Mouse (Mus musculus) embryonic stem cell, embryonic (primary cell): ENCODE results near the gene Swap70.

Experiments
- CTCF ChIA-PET, 4 experiments: fragments of 300-600 bp in 2 of 4; fragments of 350-600 bp in 2 of 4; sonication (Branson Sonifier 250); formaldehyde crosslinking; loops; one replicate each; lab custom pipeline; 2022; ENCODE audit warnings: inconsistent platforms in 2 of 4; lab: Charles Lee
- POLR2A ChIA-PET, 4 experiments: fragments of 300-600 bp in 2 of 4; fragments of 350-600 bp in 2 of 4; sonication (Branson Sonifier 250); formaldehyde crosslinking; loops; one replicate each; lab custom pipeline; 2022; ENCODE audit warnings: antibody characterized with exemption in 4 of 4, inconsistent platforms in 1 of 4; lab: Charles Lee

Swap70 gene

DNA sequence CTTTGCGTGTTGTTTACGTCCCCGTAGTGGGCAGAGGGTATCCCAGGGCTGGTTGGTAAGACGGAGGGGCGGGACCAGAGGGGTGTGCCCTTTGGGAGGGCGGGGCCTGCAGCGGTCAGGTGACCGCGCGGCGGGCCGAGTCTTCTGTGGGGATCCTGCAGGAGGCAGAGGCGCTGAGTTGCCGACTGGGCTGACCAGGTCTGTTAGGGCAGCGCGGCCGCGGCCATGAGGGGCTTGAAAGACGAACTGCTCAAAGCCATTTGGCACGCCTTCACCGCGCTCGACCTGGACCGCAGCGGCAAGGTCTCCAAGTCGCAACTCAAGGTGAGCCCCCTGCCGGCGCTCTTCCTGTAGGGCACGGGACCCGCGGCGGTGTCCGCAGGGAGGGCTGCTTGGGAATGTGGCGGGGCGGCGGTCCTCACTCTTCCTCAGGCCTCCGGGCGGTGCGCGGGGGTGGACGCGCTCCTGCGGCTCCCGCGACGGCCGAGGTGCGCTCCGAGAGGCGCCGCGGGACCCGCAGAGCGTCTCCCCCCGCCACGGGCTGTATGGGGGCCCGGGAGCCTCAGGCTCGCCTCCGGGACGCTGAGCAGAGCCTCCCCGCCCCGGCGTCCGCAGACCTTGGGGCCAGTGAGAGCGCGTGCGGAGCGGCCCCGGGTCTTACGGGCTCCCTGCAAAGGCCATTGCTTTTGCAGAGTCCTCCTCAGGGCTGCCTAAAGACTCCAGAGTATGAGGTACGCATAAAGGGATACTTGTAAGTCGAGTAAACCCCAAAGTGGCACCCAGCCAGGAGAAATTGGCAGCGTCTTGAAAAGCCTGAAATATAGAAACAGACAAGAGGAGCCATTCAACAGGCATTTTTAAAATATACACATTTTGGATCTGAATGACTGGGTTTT, at the start of gene Swap70:
TSS of gene Swap70 (plus strand) at position 126 of the 896 bp plus-strand sequence.
- ChIA-PET CTCF (no interaction called here), POLR2A (interaction anchor here in 3 of 4 experiments (0.5 to 2.0 kb wide), 18 partner anchors 9 to 203 kb away, joined by 3 to 9 read pairs (median 4); partner anchors contain the start of genes Ipo7 (in 1 of the 3) and Zfp143 (in 1 of the 3))

DNA sequence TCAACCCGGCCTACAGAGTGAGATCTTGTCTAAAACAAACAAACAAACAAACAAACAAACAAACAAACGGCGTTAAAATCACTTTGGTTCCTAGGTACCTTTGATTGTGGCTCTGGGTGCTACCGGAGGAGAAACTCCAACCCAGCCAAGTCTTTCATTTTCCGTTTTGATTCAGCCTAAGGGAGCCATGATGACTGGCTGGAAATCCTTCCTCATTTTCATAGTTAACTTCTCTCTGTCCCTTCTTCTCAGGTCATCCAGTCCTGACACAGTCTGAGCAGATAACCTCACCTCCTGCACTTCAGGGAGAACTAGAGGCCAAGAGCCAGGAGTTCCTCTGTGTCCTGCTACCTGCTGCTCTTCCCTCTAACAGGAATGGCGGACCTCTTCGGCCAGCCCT, 42.3 kb upstream of the Swap70 start:
- POLR2A ChIA-PET: interaction anchor here in 2 of 4 experiments (0.7 to 1.9 kb wide), 21 partner anchors 8 to 849 kb away, joined by 3 to 10 read pairs (median 4); partner anchors contain the start of genes Ctr9 (in 1 of the 2), Wee1 (in 1 of the 2) and Zfp143 (in 1 of the 2)

DNA sequence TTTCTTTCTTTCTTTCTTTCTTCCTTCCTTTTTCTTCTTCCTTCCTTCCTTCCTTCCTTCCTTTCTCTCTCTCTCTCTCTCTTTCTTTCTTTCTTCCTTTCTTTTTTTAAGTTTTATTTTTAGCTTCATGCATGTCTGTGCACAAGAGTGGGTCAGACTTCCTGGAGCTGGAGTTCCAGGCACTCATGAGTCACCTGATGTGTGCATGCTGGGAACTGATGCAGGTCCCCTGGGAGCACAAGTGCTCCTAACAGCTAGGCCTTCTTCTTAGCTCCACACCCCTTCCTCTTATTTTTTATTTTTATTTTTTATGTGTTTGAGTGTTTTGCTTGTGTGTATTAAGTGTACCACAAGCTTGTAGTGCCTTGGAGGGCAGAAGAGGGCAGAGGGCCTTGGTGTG, 40.9 kb upstream of the Swap70 start:
- ChIA-PET POLR2A (interaction anchor here (0.5 to 2.9 kb wide), 38 partner anchors 9 to 848 kb away, joined by 3 to 24 read pairs (median 4); partner anchors contain the start of genes Zfp143 (in 2 of the 4), Ctr9 (in 1 of the 4), Tmem41b (in 1 of the 4) and Wee1 (in 1 of the 4)), CTCF (interaction anchor here in 3 of 4 experiments (0.6 to 2.2 kb wide), 6 partner anchors 9 to 112 kb away, joined by 3 to 14 read pairs (median 3); no protein-coding TSS in a partner anchor)

More for the DNA sequence above, 42.3 kb upstream of the Swap70 start:
- CTCF ChIA-PET: interaction anchor here in 3 of 4 experiments (0.6 to 1.2 kb wide), 3 partner anchors 10 to 95 kb away, joined by 3 to 7 read pairs (median 4); no protein-coding TSS in a partner anchor

DNA sequence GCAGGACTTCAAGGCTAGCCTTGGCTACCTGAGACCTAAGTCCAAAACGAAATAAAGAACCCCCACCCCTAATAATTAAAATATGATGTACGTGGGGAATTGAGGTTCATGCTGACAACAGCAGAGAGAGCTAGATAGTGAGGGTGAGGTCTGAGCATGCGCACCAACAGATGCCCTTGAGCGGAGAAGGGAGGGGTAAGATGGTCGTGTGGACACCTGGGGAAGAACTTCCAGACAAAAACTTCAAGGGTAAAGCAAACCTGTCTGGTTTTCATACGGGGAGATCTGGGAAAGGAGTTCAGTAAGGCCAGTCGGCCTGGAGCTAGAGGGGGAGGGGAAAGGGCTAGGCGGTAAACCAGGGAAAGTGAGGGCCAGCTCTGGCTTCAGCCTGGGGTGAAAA, 40.1 kb upstream of the Swap70 start:
- ChIA-PET POLR2A (interaction anchor here (0.5 to 2.9 kb wide), 50 partner anchors 8 to 847 kb away, joined by 3 to 24 read pairs (median 4); partner anchors contain the start of genes Zfp143 (in 2 of the 4), Ctr9 (in 1 of the 4), Ipo7 (in 1 of the 4) and Rpl27a (in 1 of the 4)), CTCF (interaction anchor here in 3 of 4 experiments (0.7 to 2.2 kb wide), 10 partner anchors 9 to 1794 kb away, joined by 3 to 14 read pairs (median 3); no protein-coding TSS in a partner anchor)

DNA sequence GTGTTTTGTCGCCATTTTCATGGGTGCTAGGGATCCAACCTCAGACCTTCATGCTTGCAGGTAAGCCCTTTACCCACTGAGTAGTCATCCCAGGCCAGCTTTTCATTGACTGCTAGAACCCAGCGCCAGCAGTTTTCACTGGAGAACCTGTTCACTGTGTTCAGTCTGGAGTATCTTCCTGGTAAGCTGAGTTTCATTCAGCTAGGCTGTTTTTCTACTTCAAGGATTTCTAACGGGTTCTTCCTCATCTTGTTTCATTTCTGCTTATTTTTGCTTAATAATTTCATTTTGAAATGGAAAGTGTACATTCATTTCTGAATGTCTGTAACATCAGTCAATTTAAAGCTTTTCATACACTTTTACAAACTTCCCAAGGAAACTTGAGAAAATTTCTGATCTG, 36.9 kb upstream of the Swap70 start:
- POLR2A ChIA-PET: interaction anchor here in 2 of 4 experiments (1.0 to 1.1 kb wide), 3 partner anchors 18 to 452 kb away, joined by 3 read pairs; partner anchors contain the start of gene Wee1 (in 1 of the 2)
- CTCF ChIA-PET: interaction anchor here in 1 of 4 experiments (1.2 kb wide), 1 partner anchor 20 kb away, joined by 3 read pairs; no protein-coding TSS in a partner anchor

DNA sequence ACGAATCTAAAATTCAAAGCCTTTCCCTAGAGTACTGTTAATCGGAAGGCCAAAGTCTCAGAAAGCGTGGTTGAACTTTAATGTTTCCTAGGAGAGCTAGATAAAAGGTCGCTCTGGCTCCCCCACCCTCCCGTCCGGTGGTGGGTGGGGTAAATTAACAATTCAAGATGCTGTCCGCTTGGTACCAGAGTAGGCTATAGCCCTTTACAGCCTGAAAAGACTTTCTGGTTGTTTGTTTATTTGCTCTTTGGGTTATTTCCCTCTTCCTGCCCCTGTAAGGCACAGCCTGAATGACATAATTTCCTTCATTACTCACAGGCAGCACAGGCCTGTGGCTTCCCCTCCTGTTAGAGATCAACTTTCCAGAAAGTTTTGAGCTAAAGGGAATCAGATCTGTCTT, 31.6 kb upstream of the Swap70 start:
- ChIA-PET POLR2A (interaction anchor here in 3 of 4 experiments (0.5 to 3.5 kb wide), 44 partner anchors 8 to 733 kb away, joined by 3 to 25 read pairs (median 4); partner anchors contain the start of genes Sbf2 (in 2 of the 3), Wee1 (in 2 of the 3), Zfp143 (in 2 of the 3) and Adm (in 1 of the 3)), CTCF (interaction anchor here (0.6 to 1.5 kb wide), 8 partner anchors 8 to 549 kb away, joined by 3 to 8 read pairs (median 4); no protein-coding TSS in a partner anchor)

DNA sequence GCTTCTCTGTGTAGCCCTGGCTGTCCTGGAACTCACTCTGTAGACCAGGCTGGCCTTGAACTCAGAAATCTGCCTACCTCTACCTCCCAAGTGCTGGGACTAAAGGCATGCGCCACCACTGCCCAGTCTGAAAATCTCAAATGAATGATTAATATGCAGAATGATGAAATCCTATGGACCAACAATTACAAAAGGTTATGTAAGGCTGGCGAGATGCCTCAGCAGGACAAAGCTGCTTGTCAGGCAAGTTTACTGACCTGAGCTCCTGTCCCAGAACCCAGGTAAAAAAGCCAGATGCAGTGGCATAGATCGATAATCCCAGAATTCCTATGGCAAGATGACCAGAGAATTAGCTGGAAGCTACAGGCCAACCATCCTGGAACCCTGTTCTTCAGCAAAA, 28.3 kb upstream of the Swap70 start:
- POLR2A ChIA-PET: interaction anchor here in 3 of 4 experiments (0.6 to 3.5 kb wide), 11 partner anchors 9 to 437 kb away, joined by 3 to 25 read pairs (median 5); partner anchors contain the start of gene Zfp143 (in 1 of the 3)

DNA sequence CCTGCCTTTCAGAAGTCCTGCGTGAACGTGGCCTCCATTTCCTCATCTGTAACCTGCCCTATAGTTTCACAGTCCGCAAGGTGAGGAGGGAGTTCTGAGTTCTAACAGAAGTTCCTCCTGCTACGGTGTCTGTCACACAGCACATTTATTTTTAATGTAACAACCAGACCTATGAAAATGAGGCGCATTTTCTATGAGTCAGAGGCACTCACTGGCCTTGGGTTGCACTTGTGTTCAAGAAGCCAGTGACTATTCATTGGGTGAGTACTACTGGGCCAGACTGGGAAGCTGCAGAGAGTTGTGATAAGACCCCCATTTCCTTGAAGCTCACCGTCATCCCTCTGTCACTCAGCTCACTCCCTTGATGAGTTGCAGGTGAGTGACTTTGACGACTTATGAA, 24.3 kb upstream of the Swap70 start:
- ChIA-PET POLR2A (interaction anchor here in 1 of 4 experiments (1.3 kb wide), 1 partner anchor 32 kb away, joined by 3 read pairs; no protein-coding TSS in a partner anchor), CTCF (no interaction called here)

More for the DNA sequence above, 28.3 kb upstream of the Swap70 start:
- CTCF ChIA-PET: no interaction called here

DNA sequence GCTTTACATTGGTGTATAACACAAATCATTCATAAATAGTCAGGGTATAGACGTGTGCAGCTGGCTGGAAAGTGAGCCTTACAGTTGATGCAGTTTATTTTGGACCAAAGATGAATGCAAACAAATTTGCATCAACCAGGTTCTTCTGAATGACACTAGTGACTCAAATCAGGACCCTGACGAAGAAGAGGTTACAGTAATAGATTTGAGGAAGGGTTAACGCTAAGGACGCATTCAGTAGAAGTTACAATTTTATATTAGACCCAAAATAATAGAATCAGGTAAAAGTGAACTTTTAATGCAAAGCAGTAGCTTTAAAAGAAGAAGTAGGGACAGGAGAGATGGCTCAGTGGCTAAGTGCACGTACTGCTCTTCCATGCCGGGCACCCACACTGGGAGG, 19.6 kb upstream of the Swap70 start:
- CTCF ChIA-PET: interaction anchor here in 1 of 4 experiments (1.3 kb wide), 1 partner anchor 37 kb away, joined by 5 read pairs; no protein-coding TSS in a partner anchor

DNA sequence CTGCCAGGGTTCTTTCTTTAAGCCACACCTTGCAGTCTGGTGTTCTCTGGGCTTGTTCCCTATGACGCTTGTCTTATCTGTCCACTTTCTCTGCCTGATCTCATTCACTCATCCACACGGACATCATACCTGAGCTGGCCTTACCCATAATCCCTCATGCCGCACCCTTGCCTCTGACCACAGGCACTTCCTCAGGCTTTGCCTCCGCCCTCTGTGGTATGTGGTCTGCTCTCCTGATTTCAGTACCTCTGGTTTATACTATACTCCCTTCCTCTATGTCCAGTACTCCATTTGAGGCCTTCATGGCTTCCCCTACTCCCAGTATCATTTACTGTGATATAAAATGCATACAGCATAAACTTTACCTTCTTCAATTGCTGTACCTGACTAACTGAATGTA, 17.3 kb upstream of the Swap70 start:
- ChIA-PET CTCF (no interaction called here), POLR2A (interaction anchor here in 1 of 4 experiments (1.1 to 3.8 kb wide), 2 partner anchors 13 to 39 kb away, joined by 3 to 25 read pairs; no protein-coding TSS in a partner anchor)

More for the DNA sequence above, 19.6 kb upstream of the Swap70 start:
- POLR2A ChIA-PET: interaction anchor here in 3 of 4 experiments (1.0 to 3.8 kb wide), 9 partner anchors 8 to 38 kb away, joined by 3 to 25 read pairs (median 5); no protein-coding TSS in a partner anchor

DNA sequence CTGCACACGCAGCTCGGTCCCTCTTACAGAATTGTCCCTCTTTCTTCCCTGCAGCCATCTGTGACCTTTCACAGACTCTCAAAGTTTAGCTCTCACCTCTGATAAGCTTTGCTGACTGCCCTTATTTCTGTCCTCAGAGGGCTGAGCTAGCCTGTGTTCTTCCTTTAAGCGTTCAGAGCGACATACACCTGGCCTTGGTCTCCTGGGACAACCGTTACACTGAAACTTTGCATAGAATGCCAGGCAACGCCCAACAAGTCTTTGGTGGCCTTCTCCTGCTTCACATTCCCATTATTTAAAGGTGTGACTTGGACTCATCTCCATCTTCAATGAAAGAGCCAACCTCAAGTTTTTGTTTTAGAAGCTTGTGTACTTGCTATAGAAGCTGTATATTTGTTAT, 13.2 kb upstream of the Swap70 start:
- ChIA-PET POLR2A (interaction anchor here in 3 of 4 experiments (0.7 to 2.5 kb wide), 20 partner anchors 8 to 62 kb away, joined by 3 to 14 read pairs (median 4); no protein-coding TSS in a partner anchor), CTCF (interaction anchor here in 2 of 4 experiments (0.9 to 1.5 kb wide), 2 partner anchors 43 to 92 kb away, joined by 3 to 4 read pairs; no protein-coding TSS in a partner anchor)

DNA sequence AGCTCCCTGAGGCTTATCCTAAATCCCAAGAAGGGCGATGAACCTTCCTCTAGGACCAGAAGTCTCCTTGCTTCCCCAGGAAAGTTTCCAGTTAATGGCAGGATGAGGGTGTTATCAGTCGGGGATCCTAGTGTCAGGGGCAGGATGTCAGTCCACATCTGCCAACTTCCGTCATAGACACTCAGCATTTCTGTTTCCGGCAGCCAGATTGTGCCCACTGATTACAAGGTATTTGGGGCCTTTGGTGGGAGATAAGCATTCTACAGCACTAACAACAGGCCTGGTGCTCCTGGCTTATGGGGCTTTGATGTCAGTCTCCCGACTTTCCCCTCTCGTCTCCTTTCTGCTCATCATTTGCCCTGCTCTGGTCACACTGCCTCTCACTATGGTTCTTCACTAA, 12.1 kb upstream of the Swap70 start:
- POLR2A ChIA-PET: interaction anchor here in 2 of 4 experiments (0.9 to 2.5 kb wide), 7 partner anchors 13 to 61 kb away, joined by 3 to 14 read pairs (median 5); no protein-coding TSS in a partner anchor
- CTCF ChIA-PET: interaction anchor here in 1 of 4 experiments (0.9 kb wide), 1 partner anchor 93 kb away, joined by 3 read pairs; no protein-coding TSS in a partner anchor

DNA sequence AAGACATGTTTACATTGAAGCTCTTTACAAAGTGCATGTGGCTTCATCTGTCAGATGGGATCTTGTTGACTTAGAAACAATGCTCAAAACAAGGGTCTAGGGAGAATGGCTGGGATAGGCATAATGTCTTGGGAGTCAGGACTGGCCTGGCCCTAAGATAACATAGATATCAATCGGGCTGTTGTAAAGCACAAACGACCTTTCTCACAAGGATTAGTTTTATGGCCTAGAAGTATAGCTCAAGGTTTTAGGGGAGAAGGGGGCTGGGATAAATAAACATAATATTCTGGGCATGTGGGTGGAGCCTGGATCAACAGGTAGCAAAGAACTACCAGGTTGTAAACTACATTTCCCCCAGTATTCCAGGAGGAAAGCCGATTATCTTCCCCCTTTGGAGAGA, 10.5 kb upstream of the Swap70 start:
- POLR2A ChIA-PET: interaction anchor here in 1 of 4 experiments (0.9 to 1.1 kb wide), 3 partner anchors 12 to 32 kb away, joined by 3 to 5 read pairs (median 4); no protein-coding TSS in a partner anchor
- CTCF ChIA-PET: interaction anchor here in 2 of 4 experiments (0.6 to 0.7 kb wide), 2 partner anchors 47 to 49 kb away, joined by 3 read pairs; no protein-coding TSS in a partner anchor

DNA sequence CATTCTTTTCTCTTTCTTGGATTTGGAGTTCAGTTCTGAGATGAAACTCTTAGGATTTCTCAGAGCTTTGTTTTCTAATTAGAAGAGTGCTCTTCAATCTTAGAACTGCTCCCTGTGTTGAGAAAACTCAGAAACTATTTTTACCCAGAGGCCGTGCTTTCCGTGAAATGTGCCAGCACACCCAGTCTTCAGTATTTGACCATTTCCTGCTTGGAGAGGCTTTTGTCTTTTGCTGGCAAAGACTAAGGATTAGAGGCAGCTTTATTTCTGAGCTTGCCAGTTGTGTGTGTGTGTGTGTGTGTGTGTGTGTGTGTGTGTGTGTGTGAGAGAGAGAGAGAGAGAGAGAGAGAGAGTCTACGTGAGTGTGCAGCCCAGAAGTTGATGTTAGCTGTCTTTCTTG, 6.6 kb upstream of the Swap70 start:
- ChIA-PET CTCF (no interaction called here), POLR2A (interaction anchor here in 2 of 4 experiments (0.6 to 1.1 kb wide), 3 partner anchors 10 to 1557 kb away, joined by 3 to 5 read pairs (median 4); no protein-coding TSS in a partner anchor)

DNA sequence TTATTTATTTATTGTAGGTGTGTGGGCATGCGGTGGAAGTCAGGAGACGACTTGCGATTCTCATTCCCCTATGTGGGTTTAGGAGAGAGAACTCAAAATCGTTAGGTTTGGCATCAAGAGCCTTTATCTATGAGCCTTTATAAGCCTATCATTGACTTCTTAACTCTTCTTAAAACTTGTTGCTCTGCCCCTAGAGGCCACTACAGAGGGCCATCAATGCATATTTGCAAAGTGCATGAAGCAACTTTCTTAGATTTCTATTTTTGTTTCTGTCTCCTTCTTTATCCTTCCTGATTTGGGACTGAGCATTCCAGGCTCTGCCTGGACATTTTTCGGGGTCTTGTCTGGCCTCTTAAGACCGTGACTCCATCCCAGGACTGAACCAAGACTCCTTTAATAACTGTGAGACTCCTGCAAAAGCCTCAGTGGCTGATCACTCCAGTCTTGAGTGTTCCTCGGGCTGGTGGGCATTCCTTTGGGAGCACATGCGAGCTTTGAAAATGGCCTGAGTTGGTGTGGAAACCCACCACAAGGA, 393 bp upstream of the Swap70 start:
- ChIA-PET POLR2A (interaction anchor here in 2 of 4 experiments (0.7 to 2.0 kb wide), 6 partner anchors 8 to 160 kb away, joined by 3 to 8 read pairs (median 4); partner anchors contain the start of gene Zfp143 (in 1 of the 2)), CTCF (interaction anchor here in 1 of 4 experiments (0.6 kb wide), 1 partner anchor 945 kb away, joined by 3 read pairs; no protein-coding TSS in a partner anchor)

DNA sequence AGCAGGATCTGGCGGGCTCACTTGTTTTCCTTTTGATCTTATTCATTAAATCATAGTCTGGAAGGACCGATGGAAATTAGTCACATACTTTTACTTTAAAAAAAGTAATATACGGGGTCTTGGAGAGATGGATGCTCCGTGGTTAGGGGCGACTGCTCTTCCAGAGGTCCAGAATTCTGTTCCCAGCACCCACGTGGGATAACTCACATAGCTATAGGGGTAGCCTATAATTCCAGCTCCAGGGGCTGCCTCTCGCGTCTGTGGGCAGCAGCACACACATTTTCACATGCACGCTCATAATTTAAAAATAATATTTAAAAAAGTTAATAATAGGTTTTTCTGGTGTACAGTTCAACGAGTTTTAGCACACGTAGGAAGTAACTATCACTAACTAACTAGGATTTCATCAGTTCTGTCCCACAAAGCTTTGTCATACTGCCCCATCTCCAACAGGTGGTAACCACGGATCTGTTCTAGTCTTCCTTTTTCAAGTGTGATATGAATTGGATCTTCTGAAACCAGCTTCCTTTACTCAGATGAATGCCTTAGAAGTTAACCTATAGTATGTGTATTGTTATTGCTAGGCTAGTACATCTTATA, 1.2 kb downstream of the Swap70 start:
- ChIA-PET POLR2A (interaction anchor here (0.5 to 1.9 kb wide), 20 partner anchors 9 to 204 kb away, joined by 3 to 9 read pairs (median 4); partner anchors contain the start of gene Ipo7 (in 1 of the 4)), CTCF (interaction anchor here in 2 of 4 experiments (0.6 to 1.2 kb wide), 3 partner anchors 42 to 62 kb away, joined by 3 to 4 read pairs (median 3); no protein-coding TSS in a partner anchor)
